Mouse (Mus musculus) liver, embryonic 15.5 days (tissue): Measurements from ENCODE around the gene Mto1. TPM values are rescaled to one million over a fixed set of nuclear protein-coding genes. Genes with fewer than 3 reads are reported as not detected.
A peak's percentile ranks its signal among the peaks of the same experiment; 100 is the strongest.
"Not testable (repeated sequence)": the region's sequence is repeated elsewhere in the genome, so short reads cannot be mapped to it uniquely, and the experiment has no call there.

Experiments used
- ATAC-seq: fragments of 200-750 bp; cut with Nextera tagmentation; 2 replicates; pipeline ENCODE4 v1.8.0; 2017; ENCODE audit warnings: moderate number of reproducible peaks, mild to moderate bottlenecking, moderate library complexity; ENCODE audit not compliant: insufficient read depth
- H3K27ac ChIP-seq: fragments of 300-500 bp; sonication (generic); replicated peaks from 2 replicates; pipeline ENCODE4 v1.5.1; 2015; ENCODE audit warnings: mild to moderate bottlenecking, inconsistent platforms
- H3K27me3 ChIP-seq: fragments of 300-500 bp; sonication (generic); 2 replicates; pipeline ENCODE4 v1.6.1; 2015; ENCODE audit warnings: mild to moderate bottlenecking, inconsistent platforms
- H3K36me3 ChIP-seq: fragments of 300-500 bp; sonication (generic); replicated peaks from 2 replicates; pipeline ENCODE4 v1.6.1; 2015; ENCODE audit warnings: moderate library complexity, mild to moderate bottlenecking, inconsistent platforms
- H3K4me1 ChIP-seq: fragments of 300-500 bp; sonication (generic); replicated peaks from 2 replicates; pipeline ENCODE4 v1.6.1; 2015; ENCODE audit warnings: inconsistent platforms
- H3K4me2 ChIP-seq: fragments of 300-500 bp; sonication (generic); 2 replicates; pipeline ENCODE4 v1.6.1; 2015; ENCODE audit warnings: moderate library complexity, mild to moderate bottlenecking, inconsistent platforms
- H3K4me3 ChIP-seq: fragments of 300-500 bp; sonication (generic); replicated peaks from 2 replicates; pipeline ENCODE4 v1.5.1; 2015; ENCODE audit warnings: mild to moderate bottlenecking, inconsistent platforms
- H3K9ac ChIP-seq: fragments of 300-500 bp; sonication (generic); 2 replicates; pipeline ENCODE4 v1.6.1; 2015; ENCODE audit warnings: moderate library complexity, mild to moderate bottlenecking, inconsistent platforms
- H3K9me3 ChIP-seq: fragments of 300-500 bp; sonication (generic); replicated peaks from 2 replicates; pipeline ENCODE4 v1.6.1; 2016; ENCODE audit warnings: inconsistent platforms
- WGBS: fragments of 180-500 bp; shearing (Covaris S2); methylation state at CpG from one replicate; pipeline ENCODE4 v1.1.7; 2015; ENCODE audit warnings: mixed read lengths; ENCODE audit not compliant: insufficient replicate concordance; 5-methylcytosine and 5-hydroxymethylcytosine counted together
- polyA plus RNA-seq: library from polyadenylated mRNA; unstranded; fragments of >200 nt; fragmentation: Nextera tagmentation; extraction: Ambion mirVana; gene quantifications from 2 replicates; pipeline ENCODE4 v1.2.1, GENCODE M21; 2015

The Mto1 gene
- polyA plus RNA-seq, 1 experiment from 2014 or later: 19.8 TPM

DNA sequence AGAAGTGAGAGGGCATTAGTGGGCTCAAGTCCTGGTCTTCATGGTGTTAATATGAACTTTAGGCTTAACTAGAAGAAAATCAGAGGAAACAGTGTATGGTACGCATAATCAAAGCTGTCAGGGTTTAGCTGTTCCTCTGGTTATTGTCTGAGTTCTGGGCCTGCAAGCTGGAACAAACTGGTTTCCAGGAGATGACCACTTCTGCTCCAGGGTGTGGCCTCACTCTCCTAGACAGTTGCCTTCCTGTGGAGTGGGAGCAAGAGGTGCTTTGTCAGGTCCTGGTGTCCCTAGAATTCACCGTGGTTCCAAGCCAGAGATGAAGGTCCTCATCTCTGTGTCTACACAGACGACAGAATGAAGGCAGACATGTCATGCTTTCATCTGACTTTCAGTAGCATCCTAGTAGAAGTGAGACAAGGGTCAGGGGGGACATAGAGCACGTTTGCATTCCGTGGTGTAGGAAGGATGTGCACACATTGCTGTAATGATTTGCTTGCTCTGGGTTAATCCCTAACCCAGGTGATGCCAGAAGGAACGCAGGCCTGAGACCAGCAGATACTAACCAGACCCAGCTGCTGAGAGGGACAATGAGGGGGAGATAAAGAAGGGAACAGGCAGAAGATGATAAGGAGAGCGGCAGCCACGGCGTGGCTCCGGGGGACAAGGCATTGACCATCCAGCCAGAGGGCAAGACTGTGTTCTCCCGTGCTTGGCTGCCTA lies 58.2 kb downstream of the Mto1 start:
- peak overlapping the region; percentile 47 for H3K4me2 ChIP-seq
- H3K4me1 ChIP-seq: peaks cover 32% of the 10 kb centered on the region
- peak; percentile 83 for ATAC-seq
- H3K36me3 ChIP-seq: no peaks in the 10 kb centered on the region
- 25% methylated on average over 11 of the region's 11 CpGs for WGBS
- no peak overlapping the region for H3K9ac ChIP-seq
- H3K27me3 ChIP-seq: peaks cover 7% of the 10 kb centered on the region
- H3K9me3 ChIP-seq: no peaks in the 10 kb centered on the region
- peak overlapping the region; percentile 24 for H3K4me3 ChIP-seq
- H3K27ac ChIP-seq: peak overlapping the region; percentile 82

- H3K9ac ChIP-seq: no peak overlapping the region
Measured at GRCm38 (mm10) chr9:78506722-78507077, 58.7 kb downstream of the Mto1 start.

DNA sequence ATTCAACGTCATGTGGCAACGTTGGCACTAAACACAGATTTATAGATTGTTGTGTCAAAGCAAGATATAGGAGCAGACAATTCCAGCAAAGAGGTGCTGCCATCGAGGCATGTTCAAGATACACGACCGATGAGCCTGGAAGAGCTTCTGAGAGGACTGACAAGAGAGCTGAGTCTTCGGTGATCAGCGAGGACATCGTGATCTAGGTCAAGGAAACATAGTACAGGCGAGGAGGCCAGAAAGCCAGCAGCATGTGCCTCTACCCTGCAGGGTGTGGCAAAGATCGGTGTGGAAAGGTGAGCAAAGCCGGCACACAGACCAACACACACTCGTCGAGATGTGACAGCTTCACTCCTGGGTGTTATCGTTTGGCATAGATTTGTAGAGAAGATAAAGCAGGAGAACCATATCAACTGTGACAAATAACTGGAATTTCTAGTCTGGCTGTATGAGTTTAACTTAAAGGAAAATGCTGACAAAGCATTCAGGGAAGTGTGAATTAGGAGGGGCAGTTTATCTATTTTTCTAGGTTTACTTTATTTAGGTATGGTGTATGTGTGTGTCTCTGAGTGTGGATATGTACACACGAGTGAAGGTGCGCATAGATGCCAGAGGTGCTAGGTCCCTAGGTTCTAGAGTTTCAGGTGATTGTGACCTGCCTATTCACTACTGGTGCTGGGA lies 60.2 kb downstream of the Mto1 start:
- Histone ChIP-seq H3K9ac (no peak overlapping the region), H3K4me2 (no peak overlapping the region), H3K9me3 (no peaks in the 10 kb centered on the region), H3K27ac (no peak overlapping the region), H3K4me1 (peaks cover 29% of the 10 kb centered on the region), H3K36me3 (no peaks in the 10 kb centered on the region), H3K27me3 (peaks cover 7% of the 10 kb centered on the region), H3K4me3 (no peak overlapping the region)
- WGBS: 70% methylated on average over 16 of the region's 16 CpGs
- ATAC-seq: no peak

More at GRCm38 (mm10) chr9:78506722-78507077, 58.7 kb downstream of the Mto1 start:
- H3K4me3 ChIP-seq: peak overlapping the region; percentile 24
- H3K36me3 ChIP-seq: no peaks in the 10 kb centered on the region
- H3K4me1 ChIP-seq: peaks cover 32% of the 10 kb centered on the region
- peak overlapping the region; percentile 82 for H3K27ac ChIP-seq
- H3K27me3 ChIP-seq: peaks cover 7% of the 10 kb centered on the region
- H3K9me3 ChIP-seq: no peaks in the 10 kb centered on the region
- H3K4me2 ChIP-seq: peak overlapping the region; percentile 47
- 56% methylated on average over 7 of the region's 7 CpGs for WGBS
- no peak for ATAC-seq

DNA sequence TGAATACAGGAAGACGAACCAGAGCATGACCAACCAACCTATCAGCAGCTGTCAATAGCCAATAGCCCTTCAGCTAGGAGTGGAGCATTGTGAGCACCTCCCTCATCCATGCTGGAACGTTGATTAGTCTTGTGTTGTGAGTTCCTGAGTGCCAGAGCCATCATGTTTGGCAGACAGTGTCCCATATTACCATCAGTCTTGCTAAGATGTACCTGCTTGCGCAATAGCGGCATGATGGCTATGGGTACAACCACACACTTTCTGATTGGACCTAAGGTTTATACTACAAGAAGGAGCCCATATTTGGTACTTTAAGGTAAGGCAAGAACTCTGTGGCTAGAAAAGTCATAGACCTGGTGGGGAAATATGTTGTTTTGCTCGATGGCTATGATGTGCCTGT lies 63.7 kb downstream of the Mto1 start:
- Histone ChIP-seq H3K36me3 (no peaks in the 10 kb centered on the region), H3K4me2 (no peak overlapping the region), H3K4me3 (no peak overlapping the region), H3K9me3 (no peaks in the 10 kb centered on the region), H3K9ac (no peak overlapping the region), H3K4me1 (peaks cover 35% of the 10 kb centered on the region), H3K27me3 (no peaks in the 10 kb centered on the region), H3K27ac (no peak overlapping the region)
- no peak for ATAC-seq
- WGBS: 79% methylated on average over 5 of the region's 5 CpGs

GRCm38 (mm10) chr9:78513776-78514500 lies 65.9 kb downstream of the Mto1 start:
- Histone ChIP-seq H3K4me2 (no peak overlapping the region), H3K9me3 (no peaks in the 10 kb centered on the region), H3K9ac (no peak overlapping the region), H3K27ac (peak overlapping the region; percentile 51), H3K36me3 (no peaks in the 10 kb centered on the region), H3K4me3 (no peak overlapping the region), H3K4me1 (peaks cover 40% of the 10 kb centered on the region), H3K27me3 (no peaks in the 10 kb centered on the region)
- 53% methylated on average over 6 of the region's 6 CpGs for WGBS
- no peak for ATAC-seq

DNA sequence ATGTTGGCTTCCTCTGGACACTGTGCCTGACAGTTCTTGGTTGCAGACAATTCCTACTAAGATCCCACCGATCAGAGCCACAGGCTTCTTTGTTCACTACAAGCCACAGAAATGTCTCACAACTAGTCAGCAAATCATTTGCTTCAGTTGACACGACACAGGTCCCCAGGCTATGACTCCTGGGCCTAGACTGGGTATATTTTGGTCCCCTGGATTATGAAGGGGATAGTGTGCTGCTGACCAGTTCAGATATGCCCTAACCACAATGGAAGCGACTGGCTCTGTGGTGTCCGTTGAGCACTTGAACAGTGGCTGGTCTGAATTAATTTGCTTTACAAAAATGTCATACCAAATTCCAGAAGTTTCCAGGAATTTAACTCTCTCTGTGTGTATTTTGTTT lies 66.7 kb downstream of the Mto1 start:
- no peaks in the 10 kb centered on the region for H3K36me3 ChIP-seq

GRCm38 (mm10) chr9:78516125-78516524 lies 68.1 kb downstream of the Mto1 start:
- peak overlapping the region; percentile 59 for H3K4me2 ChIP-seq
- H3K9me3 ChIP-seq: no peaks in the 10 kb centered on the region
- 0 out of 2 replicates have a peak overlapping the region, but pooled peaks have one; percentile 1 for H3K4me3 ChIP-seq
- 21% methylated on average over 3 of the region's 3 CpGs for whole genome bisulfite sequencing
- peak overlapping the region; percentile 31; the same call in 1 of the 2 replicates for H3K27ac ChIP-seq
- peak; percentile 82 for ATAC-seq
- H3K36me3 ChIP-seq: no peaks in the 10 kb centered on the region
- peaks cover 55% of the 10 kb centered on the region for H3K4me1 ChIP-seq
- no peak overlapping the region for H3K9ac ChIP-seq
- 0 out of 2 replicates have a peak, but pooled peaks cover under 1% of the 10 kb centered on the region for H3K27me3 ChIP-seq

More for the DNA sequence above, 66.7 kb downstream of the Mto1 start:
- Histone ChIP-seq H3K27ac (no peak overlapping the region), H3K4me1 (peaks cover 41% of the 10 kb centered on the region), H3K9me3 (no peaks in the 10 kb centered on the region), H3K4me3 (no peak overlapping the region), H3K9ac (no peak overlapping the region), H3K4me2 (no peak overlapping the region), H3K27me3 (no peaks in the 10 kb centered on the region)
- 70% methylated on average over 4 of the region's 4 CpGs for WGBS
- ATAC-seq: no peak

DNA sequence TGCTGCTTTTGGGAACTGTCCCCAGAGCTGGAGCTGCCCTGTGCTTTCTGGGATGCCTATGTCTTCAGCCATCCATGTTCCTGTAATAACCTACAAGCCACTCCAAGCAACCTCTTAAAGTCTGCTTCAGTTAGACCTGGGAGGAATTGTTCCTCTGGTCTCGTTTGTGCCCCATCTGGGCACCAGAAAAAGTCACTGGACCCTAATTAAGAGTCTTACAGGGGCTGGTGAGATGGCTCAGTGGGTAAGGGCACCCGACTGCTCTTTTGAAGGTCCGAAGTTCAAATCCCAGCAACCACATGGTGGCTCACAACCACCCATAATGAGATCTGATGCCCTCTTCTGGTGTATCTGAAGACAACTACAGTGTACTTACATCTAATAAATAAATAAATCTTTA lies 69.2 kb downstream of the Mto1 start:
- 60% methylated on average over 3 of the region's 3 CpGs for WGBS
- H3K4me3 ChIP-seq, H3K4me2 ChIP-seq, H3K36me3 ChIP-seq, H3K9me3 ChIP-seq, ATAC-seq, H3K9ac ChIP-seq, H3K27me3 ChIP-seq: not testable (repeated sequence)
- Histone ChIP-seq H3K4me1 (peaks cover 62% of the 10 kb centered on the region), H3K27ac (peak overlapping the region; percentile 24; the same call in 1 of the 2 replicates)

- Histone ChIP-seq H3K4me1 (peaks cover 43% of the 10 kb centered on the region), H3K36me3 (no peaks in the 10 kb centered on the region), H3K9ac (peak overlapping the region; percentile 42; the same call in 1 of the 2 replicates), H3K27me3 (peaks cover 12% of the 10 kb centered on the region), H3K9me3 (no peaks in the 10 kb centered on the region), H3K27ac (peak overlapping the region; percentile 68), H3K4me3 (peak overlapping the region; percentile 56), H3K4me2 (peak overlapping the region; percentile 82)
- 20% methylated on average over 15 of the region's 15 CpGs for WGBS
- peak; percentile 47 for ATAC-seq
Measured at GRCm38 (mm10) chr9:78520127-78520779, 72.2 kb downstream of the Mto1 start.

DNA sequence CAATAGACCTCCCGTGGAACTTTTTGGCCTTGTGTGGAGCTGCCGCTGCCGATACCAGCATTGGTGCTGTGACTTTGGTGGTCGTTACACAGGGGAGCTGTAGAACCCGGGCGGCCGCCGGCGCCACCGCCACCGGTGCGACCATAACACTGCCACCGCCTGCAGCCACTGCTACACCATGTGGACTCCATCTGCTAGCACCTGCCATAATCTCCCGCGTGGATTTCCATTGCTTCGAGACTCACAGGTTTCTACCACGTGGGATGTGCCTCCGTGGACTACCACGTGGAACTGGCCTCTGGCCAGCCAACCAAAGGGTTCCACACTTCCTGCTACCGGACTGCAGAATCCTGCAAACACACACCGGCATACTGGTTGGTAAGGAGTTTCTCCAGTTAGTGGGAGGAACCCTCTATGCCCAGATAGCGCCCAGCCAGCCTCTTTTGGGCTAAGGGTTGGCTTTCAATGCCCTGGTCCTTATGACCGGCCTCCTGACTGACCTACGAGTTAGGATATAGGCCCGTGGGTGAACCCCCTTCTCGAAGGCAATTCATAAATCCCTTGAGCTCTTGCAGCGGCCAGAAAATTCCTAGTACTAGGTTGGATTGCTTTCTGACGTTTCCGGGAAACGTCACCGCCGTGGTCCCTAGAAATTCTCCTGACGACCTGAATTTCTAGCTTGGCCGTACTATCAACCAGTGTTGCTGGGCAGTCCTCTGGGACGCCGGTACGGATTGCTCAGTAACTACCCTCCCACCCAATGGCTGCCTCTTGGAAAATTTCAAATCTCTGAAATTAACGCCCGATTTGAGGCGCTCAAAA lies 73.0 kb downstream of the Mto1 start:
- Histone ChIP-seq H3K36me3 (no peaks in the 10 kb centered on the region), H3K27me3 (peaks cover 12% of the 10 kb centered on the region), H3K9me3 (no peaks in the 10 kb centered on the region), H3K9ac (peak overlapping the region; percentile 42), H3K27ac (peak overlapping the region; percentile 68), H3K4me1 (peaks cover 40% of the 10 kb centered on the region), H3K4me3 (peak overlapping the region; percentile 56), H3K4me2 (peak overlapping the region; percentile 82)
- peak; percentile 20 for ATAC-seq
- WGBS: 2% methylated on average over 40 of the region's 40 CpGs
